Mouse (Mus musculus) intestine, embryonic 14.5 days (tissue): ENCODE measurements around the gene Stx6. TPM values are rescaled to one million over a fixed set of nuclear protein-coding genes. Genes with fewer than 3 reads are reported as not detected.
A peak's percentile ranks its signal among the peaks of the same experiment; 100 is the strongest.

Experiments used
- ATAC-seq: fragments of 200-750 bp; cut with Nextera tagmentation; replicated peaks from 2 replicates; pipeline ENCODE4 v1.8.0; 2017; ENCODE audit warnings: low read depth, moderate number of reproducible peaks, moderate TSS enrichment, moderate library complexity; ENCODE audit not compliant: low FRiP score, low TSS enrichment
- DNase-seq: peaks from one replicate; pipeline ENCODE4 v3.0.0-alpha.2; 2018; ENCODE audit warnings: low spot score
- H3K27ac ChIP-seq: fragments of 300-500 bp; sonication (generic); 2 replicates; pipeline ENCODE4 v1.5.1; 2014; ENCODE audit warnings: low read depth, mild to moderate bottlenecking, control low read depth
- H3K27me3 ChIP-seq: fragments of 300-500 bp; sonication (generic); replicated peaks from 2 replicates; pipeline ENCODE4 v1.6.1; 2014; ENCODE audit warnings: low read length, control low read depth; ENCODE audit not compliant: control insufficient read depth, insufficient read depth
- H3K36me3 ChIP-seq: fragments of 300-500 bp; sonication (generic); 2 replicates; pipeline ENCODE4 v1.6.1; 2014; ENCODE audit warnings: low read length, control low read depth; ENCODE audit not compliant: control insufficient read depth, insufficient read depth
- H3K4me1 ChIP-seq: fragments of 300-500 bp; sonication (generic); replicated peaks from 2 replicates; pipeline ENCODE4 v1.6.1; 2014; ENCODE audit warnings: low read length, control low read depth, mixed read lengths; ENCODE audit not compliant: control insufficient read depth, insufficient read depth
- H3K4me2 ChIP-seq: fragments of 300-500 bp; sonication (generic); 2 replicates; pipeline ENCODE4 v1.6.1; 2014; ENCODE audit warnings: low read length
- H3K4me3 ChIP-seq: fragments of 300-500 bp; sonication (generic); 2 replicates; pipeline ENCODE4 v1.5.1; 2014; ENCODE audit warnings: low read depth, low read length, control low read depth, mixed read lengths
- H3K9ac ChIP-seq: fragments of 300-500 bp; sonication (generic); 2 replicates; pipeline ENCODE4 v1.6.1; 2014; ENCODE audit warnings: mild to moderate bottlenecking, low read length
- H3K9me3 ChIP-seq: fragments of 300-500 bp; sonication (generic); 2 replicates; pipeline ENCODE4 v1.6.1; 2016; ENCODE audit warnings: low read length, control low read depth; ENCODE audit not compliant: control insufficient read depth
- WGBS: fragments of 180-500 bp; shearing (Covaris S2); extraction: QIAGEN DNeasy Blood & Tissue Kit; methylation state at CpG from one replicate; pipeline ENCODE4 v1.1.7; 2014; 5-methylcytosine and 5-hydroxymethylcytosine counted together
- polyA plus RNA-seq: library from polyadenylated mRNA; unstranded; fragments of >200 nt; fragmentation: Nextera tagmentation; extraction: Ambion mirVana; gene quantifications from 2 replicates; pipeline ENCODE4 v1.2.1, GENCODE M21; 2014

Gene Stx6
- polyA plus RNA-seq, 1 experiment from 2014 or later, result 69.4 TPM

GRCm38 (mm10) chr1:155215066-155215764 lies 56.7 kb downstream of the Stx6 start:
- no peaks in the 10 kb centered on the region for H3K9me3 ChIP-seq
- H3K4me1 ChIP-seq, result peaks cover 26% of the 10 kb centered on the region
- no peak overlapping the region for H3K4me3 ChIP-seq
- DNase-seq, result no peak
- H3K27ac ChIP-seq, result no peak overlapping the region
- H3K9ac ChIP-seq, result no peak overlapping the region
- WGBS, result 47% methylated on average over 9 of the region's 9 CpGs
- ATAC-seq, result no peak
- no peak overlapping the region for H3K4me2 ChIP-seq
- 0 out of 2 replicates have a peak, but pooled peaks cover 6% of the 10 kb centered on the region for H3K36me3 ChIP-seq
- no peaks in the 10 kb centered on the region for H3K27me3 ChIP-seq

GRCm38 (mm10) chr1:155216313-155216712 lies 57.8 kb downstream of the Stx6 start:
- H3K4me2 ChIP-seq, result no peak overlapping the region
- H3K4me1 ChIP-seq, result peaks cover 23% of the 10 kb centered on the region
- DNase-seq (no peak), ATAC-seq (no peak)
- 0 out of 2 replicates have a peak, but pooled peaks cover 6% of the 10 kb centered on the region for H3K36me3 ChIP-seq
- 75% methylated on average over 11 of the region's 11 CpGs for WGBS
- no peak overlapping the region for H3K9ac ChIP-seq
- H3K27me3 ChIP-seq, result no peaks in the 10 kb centered on the region
- no peak overlapping the region for H3K27ac ChIP-seq
- H3K9me3 ChIP-seq, result no peaks in the 10 kb centered on the region
- no peak overlapping the region for H3K4me3 ChIP-seq

GRCm38 (mm10) chr1:155216844-155217243 lies 58.3 kb downstream of the Stx6 start:
- Histone ChIP-seq H3K9ac (no peak overlapping the region), H3K27ac (no peak overlapping the region), H3K27me3 (no peaks in the 10 kb centered on the region), H3K4me2 (no peak overlapping the region), H3K9me3 (no peaks in the 10 kb centered on the region), H3K4me1 (peaks cover 22% of the 10 kb centered on the region), H3K4me3 (no peak overlapping the region), H3K36me3 (0 out of 2 replicates have a peak, but pooled peaks cover 6% of the 10 kb centered on the region)
- WGBS, result 55% methylated on average over 6 of the region's 6 CpGs
- ATAC-seq, result no peak
- no peak for DNase-seq

GRCm38 (mm10) chr1:155217865-155218541 lies 59.5 kb downstream of the Stx6 start:
- no peak overlapping the region for H3K4me3 ChIP-seq
- H3K4me2 ChIP-seq, result no peak overlapping the region
- DNase-seq (peak; percentile 79), ATAC-seq (no peak; the same call in 1 of the 2 replicates)
- WGBS, result 54% methylated on average over 9 of the region's 9 CpGs
- H3K9me3 ChIP-seq, result no peaks in the 10 kb centered on the region
- no peak overlapping the region for H3K9ac ChIP-seq
- H3K27me3 ChIP-seq, result no peaks in the 10 kb centered on the region
- no peak overlapping the region for H3K27ac ChIP-seq
- H3K4me1 ChIP-seq, result peaks cover 14% of the 10 kb centered on the region
- H3K36me3 ChIP-seq, result 0 out of 2 replicates have a peak, but pooled peaks cover 6% of the 10 kb centered on the region

- peaks cover 6% of the 10 kb centered on the region; the same call in 1 of the 2 replicates for H3K4me1 ChIP-seq
- H3K27ac ChIP-seq, result no peak overlapping the region
- H3K9ac ChIP-seq, result no peak overlapping the region
- ATAC-seq, result no peak
- no peak overlapping the region for H3K4me2 ChIP-seq
- 75% methylated on average over 5 of the region's 5 CpGs for WGBS
- no peak for DNase-seq
- H3K36me3 ChIP-seq, result 0 out of 2 replicates have a peak, but pooled peaks cover 6% of the 10 kb centered on the region
- no peak overlapping the region for H3K4me3 ChIP-seq
- no peaks in the 10 kb centered on the region for H3K27me3 ChIP-seq
- no peaks in the 10 kb centered on the region for H3K9me3 ChIP-seq
Observed at GRCm38 (mm10) chr1:155218924-155219323, 60.4 kb downstream of the Stx6 start.

GRCm38 (mm10) chr1:155222101-155222669 lies 63.7 kb downstream of the Stx6 start:
- 59% methylated on average over 11 of the region's 11 CpGs for WGBS
- no peak overlapping the region for H3K4me3 ChIP-seq

GRCm38 (mm10) chr1:155223036-155223435 lies 64.5 kb downstream of the Stx6 start:
- Histone ChIP-seq H3K9me3 (no peaks in the 10 kb centered on the region), H3K4me1 (peaks cover 6% of the 10 kb centered on the region; the same call in 1 of the 2 replicates), H3K9ac (no peak overlapping the region), H3K27me3 (no peaks in the 10 kb centered on the region), H3K36me3 (peaks cover 5% of the 10 kb centered on the region; the same call in 1 of the 2 replicates), H3K27ac (no peak overlapping the region), H3K4me3 (no peak overlapping the region), H3K4me2 (no peak overlapping the region)
- no peak for ATAC-seq
- DNase-seq, result no peak
- 89% methylated on average over 6 of the region's 6 CpGs for WGBS

More at GRCm38 (mm10) chr1:155222101-155222669, 63.7 kb downstream of the Stx6 start:
- Histone ChIP-seq H3K27me3 (no peaks in the 10 kb centered on the region), H3K36me3 (peaks cover 5% of the 10 kb centered on the region; the same call in 1 of the 2 replicates), H3K9me3 (no peaks in the 10 kb centered on the region), H3K4me1 (peaks cover 6% of the 10 kb centered on the region; the same call in 1 of the 2 replicates), H3K27ac (no peak overlapping the region), H3K9ac (no peak overlapping the region), H3K4me2 (no peak overlapping the region)
- DNase-seq (no peak), ATAC-seq (no peak)

GRCm38 (mm10) chr1:155223849-155224554 lies 65.5 kb downstream of the Stx6 start:
- no peak overlapping the region for H3K4me3 ChIP-seq
- peaks cover 5% of the 10 kb centered on the region; the same call in 1 of the 2 replicates for H3K36me3 ChIP-seq
- no peak overlapping the region for H3K27ac ChIP-seq
- H3K4me1 ChIP-seq, result peaks cover 10% of the 10 kb centered on the region
- DNase-seq, result peak; percentile 92
- no peak overlapping the region for H3K9ac ChIP-seq
- no peaks in the 10 kb centered on the region for H3K27me3 ChIP-seq
- WGBS, result 29% methylated on average over 16 of the region's 16 CpGs
- H3K9me3 ChIP-seq, result no peaks in the 10 kb centered on the region
- peak; percentile 85 for ATAC-seq
- H3K4me2 ChIP-seq, result peak overlapping the region; percentile 8; the same call in 1 of the 2 replicates
